Mouse (Mus musculus) spleen, postnatal 4 days (tissue): ENCODE measurements around the gene Tenm2.
A peak's percentile ranks its signal among the peaks of the same experiment; 100 is the strongest.

ENCODE experiments used
- DNase-seq, 2 experiments: peaks; one replicate each; pipeline ENCODE4 v3.0.0; 2022; ENCODE audit warnings: low spot score in 2 of 2

Gene Tenm2

DNA sequence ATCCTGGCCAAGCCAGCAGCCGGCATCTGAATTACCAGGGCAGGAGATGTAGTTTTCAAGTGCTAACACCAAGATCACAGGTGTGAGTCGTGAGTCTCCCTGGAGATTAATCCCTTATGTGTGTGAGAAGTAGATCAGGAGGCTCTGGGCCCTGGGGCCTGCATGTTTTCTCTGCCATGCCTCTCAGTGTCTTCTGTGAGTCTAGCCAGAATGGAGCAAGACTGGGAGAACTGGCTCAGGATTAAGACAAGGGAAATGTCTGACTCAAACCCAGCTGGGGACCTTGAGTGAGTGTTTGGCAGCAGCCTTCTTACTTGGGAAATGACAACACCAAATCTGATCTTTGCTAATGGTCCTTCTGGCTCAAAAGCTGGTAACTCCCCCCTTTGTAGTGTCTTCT lies 1183.2 kb downstream of the Tenm2 start:
- DNase-seq: no peak

DNA sequence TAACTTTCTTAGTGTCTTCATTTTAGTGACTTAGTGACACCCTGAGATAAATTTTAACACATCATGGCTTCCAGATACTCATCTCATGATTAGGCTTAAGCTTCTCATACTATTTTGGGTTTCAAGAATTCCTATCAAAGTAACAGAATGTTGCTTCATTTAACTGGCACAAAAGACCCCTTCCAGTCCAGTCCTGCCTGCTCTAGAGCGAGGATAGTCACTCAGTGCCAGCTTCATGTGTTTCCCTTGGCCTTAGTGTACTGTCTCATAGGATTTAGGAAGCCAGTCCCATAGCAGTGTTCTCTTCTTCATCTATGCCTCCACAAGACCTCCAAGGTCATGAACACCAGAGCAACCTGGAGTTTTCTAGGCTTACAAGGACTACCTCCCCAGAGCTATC lies 1183.7 kb downstream of the Tenm2 start:
- DNase-seq: no peak

DNA sequence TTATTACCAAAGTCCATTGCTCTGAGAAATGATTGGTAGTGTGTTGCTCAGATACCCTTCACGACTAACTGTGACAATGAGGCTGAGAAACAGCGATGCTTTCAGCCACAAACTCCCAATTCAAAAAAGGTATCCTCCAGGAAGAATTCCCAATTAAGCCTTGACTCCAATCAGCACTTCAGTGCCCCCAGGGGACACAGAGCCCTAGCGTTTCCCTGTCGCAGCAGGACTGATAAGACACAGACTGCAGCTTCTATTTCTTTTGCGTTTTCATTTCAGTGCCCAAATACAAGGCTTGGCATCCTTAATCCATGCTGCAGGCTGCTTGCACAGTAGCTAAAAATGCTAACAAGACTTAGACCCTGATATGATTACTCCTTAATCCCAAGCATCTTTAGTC lies 1186.2 kb downstream of the Tenm2 start:
- DNase-seq: no peak

DNA sequence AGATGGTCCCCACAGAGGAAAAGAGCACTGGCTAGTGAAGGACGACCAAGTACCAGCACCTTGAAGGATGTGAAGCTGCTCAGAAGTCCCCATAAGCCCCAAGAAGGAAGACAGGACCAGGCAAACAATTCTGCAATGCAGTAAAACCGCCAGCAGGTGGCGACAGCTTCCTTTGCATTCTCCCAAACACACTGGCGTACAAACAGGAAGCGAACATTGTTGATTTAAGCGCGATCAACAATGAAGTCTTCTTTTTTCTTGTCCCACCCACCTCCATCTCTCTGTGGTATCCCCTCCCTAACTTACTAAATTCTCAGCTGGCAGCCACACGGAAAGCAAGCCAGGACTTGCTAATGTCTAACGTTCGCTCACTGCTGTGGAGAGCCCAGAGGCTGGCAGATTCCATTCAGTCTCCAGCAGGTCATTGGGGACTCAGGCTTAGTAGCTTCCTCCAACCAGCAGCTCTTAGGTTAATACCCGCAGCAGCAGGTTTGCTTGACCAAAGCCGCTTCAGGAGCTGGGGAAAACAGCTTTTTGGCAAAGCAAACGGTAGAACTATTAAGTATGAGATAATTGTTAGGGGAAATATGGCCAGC lies 1190.0 kb downstream of the Tenm2 start:
- peak; percentile 24 to 67 for DNase-seq

DNA sequence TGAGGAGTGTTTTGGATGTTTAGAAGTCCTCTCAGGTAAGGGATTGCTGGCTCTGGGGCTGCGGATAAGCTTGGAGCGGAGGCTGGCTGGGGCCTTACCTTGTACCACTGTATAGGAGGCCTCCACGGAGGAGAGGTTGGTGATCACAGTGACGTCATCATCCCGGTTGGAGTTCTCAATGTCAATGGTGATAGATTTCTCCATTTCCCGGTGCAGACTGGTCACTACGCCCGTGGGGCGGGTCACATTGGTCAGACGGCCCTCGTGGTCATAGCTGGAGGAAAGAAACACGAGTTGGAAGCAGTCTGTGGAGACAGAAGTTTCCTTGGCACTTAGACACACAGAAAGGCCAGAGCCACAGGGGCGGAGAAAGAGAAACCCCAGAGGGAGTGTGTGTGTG lies 1194.4 kb downstream of the Tenm2 start:
- no peak for DNase-seq

DNA sequence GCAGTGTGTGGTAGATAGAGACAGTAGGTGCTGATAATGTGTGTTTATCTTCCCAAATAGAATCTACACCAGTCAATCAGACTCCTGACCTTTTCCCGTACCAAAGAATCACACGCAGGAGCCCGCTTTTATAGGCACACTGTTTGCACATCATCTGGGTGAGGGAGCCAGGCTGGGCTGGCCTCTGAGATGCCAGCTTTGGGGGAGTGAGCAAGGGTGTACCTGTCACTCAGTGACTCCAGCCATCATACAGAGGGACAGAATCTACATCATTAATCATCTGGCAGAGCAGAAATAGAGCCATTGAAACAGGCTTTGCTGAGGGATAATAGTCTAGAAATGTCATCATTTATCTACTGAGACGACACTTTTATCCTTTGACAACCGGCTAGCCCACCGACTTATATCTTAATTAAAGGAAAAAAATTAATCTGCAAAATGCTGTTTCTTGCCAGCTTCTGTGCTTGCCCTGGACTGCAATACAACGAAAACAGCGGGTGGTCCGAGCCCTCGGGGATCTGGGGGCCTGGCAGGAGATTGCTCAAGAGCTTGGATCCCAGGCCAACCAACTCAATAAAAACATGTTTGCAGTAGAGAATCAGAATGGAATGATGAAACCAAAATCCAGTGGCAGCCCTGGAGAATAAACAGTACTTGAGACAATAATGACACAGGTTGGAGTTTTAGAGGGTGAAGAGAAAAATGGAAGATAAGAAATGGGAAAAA lies 1195.1 kb downstream of the Tenm2 start:
- no peak for DNase-seq

DNA sequence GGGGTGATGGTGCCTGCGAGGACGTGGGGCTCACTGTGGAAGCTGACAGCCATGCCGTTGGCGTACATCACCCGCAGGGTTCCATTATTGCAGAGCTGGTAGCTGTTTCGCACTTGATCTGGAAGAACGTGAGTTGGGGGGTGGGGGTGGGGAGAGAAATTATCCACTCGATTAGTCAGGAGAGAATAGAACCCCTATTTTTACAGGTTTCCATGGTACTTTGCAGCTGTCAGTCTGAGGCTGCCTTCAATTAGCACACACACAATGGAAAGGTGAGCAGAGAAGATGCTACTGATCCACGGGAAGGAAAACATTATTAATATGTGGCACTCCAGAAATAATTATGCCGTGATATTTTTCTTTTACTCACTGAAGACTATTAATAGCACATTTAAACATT lies 1195.9 kb downstream of the Tenm2 start:
- DNase-seq: no peak

DNA sequence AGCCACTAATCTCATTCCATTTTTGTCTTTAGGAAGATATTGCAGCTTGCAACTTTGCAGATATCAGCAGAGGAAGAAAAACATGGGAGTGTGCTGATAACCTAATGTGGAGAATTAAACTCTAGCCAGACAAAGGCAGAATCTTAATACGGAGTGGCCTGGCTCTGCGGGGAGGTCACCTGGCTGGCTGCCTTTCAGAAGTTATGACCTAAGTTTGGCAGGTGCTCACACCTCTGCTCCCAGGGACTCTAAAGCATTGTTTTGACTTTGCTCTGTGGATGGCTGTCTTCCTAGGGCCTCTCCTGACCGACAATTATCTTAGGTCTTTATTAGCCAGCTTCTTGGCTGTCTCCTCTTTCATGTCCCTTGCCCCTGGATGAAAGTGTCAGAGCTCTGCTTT lies 1197.4 kb downstream of the Tenm2 start:
- DNase-seq: no peak

DNA sequence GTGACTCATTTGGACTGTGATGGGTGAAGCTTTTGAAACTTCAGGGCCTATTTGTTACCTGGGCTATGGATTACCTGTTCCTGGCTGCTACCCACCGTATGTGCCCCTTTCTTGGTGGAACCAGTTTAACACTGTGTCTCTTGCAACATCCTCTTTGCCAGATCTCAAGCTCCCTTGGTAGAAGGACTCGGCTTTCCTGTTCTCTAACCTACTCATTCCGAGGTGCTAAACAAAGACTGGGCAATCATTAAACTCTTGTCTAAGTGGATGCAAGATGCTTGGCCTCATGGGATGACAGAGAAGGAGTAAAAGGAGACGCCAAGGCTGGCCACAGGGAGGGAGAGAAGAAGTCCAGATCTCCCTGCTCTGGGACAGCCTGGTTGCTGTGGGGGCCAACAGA lies 1198.5 kb downstream of the Tenm2 start:
- no peak for DNase-seq

DNA sequence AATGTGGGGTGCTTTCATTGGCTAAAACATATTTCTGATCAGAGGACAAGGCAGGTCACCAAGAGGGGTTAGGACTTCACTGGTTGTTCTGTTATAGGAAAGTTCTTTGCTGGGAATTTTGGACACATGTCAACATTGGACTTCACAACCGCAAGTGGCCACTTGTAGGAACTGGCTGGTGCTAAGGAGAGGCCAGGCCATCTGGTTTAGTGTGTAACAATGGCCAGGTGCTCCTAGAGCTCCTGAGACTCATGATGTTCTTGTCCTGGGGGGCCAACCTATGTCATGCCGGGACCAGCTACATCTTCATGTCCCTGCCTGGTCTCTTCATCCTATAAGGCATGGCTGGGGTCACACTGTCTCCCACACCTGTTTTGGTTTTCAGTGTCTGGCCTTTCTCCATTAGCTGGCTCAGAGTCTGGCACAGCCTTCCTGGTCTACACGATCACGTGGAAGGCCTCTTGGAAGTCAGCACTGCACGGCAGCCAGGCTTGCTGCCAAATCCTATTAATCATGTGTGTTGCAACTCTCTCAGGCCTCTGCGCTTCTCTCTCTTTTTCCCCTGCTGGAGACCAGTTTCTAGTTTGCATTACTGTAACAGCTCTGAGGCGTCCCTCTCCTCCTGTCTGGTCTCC lies 1199.6 kb downstream of the Tenm2 start:
- no peak for DNase-seq

DNA sequence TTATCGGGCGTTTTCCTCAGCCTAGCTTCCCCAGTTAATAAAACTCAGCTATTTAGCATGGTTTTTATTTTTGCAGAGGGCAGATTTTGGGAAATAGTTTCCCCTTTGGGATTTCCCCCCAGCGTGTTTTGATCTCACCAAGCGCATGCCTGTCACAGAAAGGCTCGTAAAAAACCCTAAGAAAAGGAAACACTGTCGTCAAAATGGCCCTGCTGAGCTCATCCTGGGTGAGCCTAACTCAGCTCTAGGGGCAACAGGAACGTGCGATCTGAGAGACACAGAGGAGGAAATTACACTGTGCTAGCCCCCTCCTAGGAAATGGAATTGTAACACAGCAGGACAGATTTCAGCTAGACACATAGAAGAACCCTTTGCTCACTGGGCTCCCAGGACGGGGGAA lies 1204.0 kb downstream of the Tenm2 start:
- no peak for DNase-seq

DNA sequence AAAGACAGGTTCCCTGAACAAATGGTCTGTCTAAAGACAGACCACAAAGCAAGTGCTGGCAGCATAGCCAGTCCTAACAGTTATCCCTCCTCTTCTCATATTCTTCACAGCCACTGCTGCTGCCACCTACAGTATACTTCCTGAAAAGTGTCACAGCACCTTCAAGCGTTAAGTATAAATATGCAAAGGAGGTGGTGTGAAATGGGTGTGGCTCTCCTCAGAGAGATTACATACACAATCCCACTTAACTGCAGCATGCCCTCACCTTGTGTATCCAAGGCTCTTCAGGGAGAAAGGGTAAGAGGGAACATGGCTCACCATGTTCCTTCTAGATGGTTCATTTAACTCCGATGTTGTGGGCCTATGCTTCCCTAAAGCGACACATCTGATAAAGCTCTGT lies 1215.8 kb downstream of the Tenm2 start:
- DNase-seq: no peak

DNA sequence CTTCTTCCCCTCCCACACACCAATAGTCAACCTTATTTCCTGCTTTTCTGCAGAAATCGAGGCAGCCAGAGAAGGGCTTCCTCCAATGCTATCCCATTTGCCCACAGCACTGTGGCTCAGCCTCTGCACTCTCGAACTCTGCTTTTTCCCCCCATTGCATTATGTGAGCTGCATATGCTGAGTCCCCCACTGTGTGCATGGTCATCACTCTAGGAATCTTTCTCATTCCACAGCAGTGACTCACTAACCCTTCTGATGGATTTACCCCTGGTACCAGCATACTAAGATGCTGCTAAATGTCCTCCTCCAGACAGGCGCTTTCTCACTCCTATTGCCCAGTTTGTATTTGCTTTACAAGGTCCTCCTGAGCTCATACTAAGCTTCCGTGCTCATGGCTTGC lies 1222.6 kb downstream of the Tenm2 start:
- DNase-seq: no peak

DNA sequence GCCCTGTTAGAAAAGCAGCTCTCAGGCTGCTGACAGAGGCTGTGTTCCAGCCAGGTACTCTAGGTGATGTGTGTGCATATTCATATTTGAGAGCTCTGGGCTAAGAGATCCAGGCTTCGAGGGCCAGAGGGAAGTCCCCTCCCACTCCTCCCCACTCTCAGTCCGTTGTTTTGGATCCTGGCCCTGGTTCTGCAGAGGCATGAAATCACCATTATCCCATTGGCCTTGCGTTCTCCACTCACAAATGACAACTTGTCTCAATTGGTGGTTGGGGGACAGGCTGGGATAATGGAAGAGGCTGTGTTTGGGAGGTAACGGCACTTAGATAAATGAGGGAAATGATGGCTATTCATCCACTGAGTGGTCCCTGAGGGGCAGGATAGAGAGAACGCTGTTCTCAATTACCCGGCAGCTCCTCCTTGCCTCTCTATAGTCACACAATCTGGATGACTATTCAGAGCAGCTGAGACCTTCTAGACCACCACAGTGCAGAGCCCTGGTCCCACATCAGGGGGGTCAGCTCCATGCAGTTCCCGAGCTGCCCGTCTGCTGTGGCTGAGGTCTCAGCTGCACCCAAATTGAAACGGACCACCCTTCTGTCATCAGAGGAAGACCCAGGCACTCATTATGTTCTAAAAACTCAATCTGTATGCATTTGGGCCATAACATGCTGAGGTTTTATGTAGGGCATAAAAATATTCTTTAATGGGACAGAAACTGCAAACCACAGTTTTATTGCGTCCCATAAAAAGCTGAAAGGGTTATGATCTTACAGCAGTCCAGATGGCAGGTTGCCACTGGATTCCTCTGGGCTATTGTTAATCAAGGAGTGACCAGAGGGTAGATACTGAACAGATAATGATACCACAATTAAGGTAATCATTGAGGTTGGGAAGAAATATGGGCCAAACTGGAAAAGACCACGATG lies 1226.2 kb downstream of the Tenm2 start:
- DNase-seq: no peak

DNA sequence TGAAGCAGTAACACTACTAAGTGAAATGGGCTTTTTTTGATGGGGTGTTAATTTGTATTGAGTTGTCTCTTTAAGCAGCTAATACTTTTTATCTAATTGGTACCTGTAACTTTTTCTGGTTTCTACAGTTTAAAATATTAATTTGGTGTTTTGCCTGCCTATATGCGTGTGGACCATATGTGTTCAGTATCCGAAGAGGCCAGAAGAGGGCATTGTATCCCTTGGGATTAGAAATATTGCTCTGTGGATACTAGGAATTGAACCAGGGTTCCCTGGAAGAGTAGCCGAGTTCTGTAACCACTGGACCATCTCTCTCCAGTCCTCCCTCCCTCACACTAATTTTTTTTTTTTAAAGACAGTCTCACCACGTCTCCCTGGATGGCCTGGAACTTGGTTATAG lies 1232.9 kb downstream of the Tenm2 start:
- no peak for DNase-seq

DNA sequence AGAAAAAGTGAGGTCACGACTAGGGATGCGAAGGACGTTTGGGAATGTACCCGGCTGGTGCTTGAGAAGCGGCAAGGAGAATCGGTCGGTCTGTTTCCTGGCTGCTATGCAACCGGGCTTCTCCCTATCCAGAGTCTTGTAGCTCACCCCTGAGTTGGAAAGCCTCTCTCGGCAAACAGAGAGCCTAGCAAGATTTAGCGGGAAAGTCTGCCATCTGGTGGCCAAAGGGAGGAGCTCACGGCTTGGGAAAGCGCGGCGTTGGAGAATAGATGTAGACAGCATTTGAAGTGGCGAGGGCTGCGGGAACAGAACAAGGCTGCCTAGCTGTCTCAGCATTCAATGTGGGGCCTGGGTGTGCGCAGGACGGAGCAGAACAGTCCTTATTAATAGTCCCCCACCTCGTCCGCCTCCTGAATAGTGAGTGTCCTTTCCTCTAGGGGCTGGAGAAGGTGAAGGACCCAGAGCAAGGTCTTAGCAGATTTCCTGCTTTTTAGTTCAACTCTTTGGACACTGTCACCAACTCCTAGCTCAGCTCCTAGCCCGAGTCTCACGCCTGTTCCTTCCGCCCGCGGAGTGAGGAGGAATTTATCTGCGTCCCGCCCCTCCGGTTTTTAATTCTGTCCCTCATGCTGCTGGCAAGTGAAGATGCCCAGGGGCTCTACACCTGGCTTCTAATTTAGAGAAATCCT lies 1234.3 kb downstream of the Tenm2 start:
- peak; percentile 54 to 80 for DNase-seq

DNA sequence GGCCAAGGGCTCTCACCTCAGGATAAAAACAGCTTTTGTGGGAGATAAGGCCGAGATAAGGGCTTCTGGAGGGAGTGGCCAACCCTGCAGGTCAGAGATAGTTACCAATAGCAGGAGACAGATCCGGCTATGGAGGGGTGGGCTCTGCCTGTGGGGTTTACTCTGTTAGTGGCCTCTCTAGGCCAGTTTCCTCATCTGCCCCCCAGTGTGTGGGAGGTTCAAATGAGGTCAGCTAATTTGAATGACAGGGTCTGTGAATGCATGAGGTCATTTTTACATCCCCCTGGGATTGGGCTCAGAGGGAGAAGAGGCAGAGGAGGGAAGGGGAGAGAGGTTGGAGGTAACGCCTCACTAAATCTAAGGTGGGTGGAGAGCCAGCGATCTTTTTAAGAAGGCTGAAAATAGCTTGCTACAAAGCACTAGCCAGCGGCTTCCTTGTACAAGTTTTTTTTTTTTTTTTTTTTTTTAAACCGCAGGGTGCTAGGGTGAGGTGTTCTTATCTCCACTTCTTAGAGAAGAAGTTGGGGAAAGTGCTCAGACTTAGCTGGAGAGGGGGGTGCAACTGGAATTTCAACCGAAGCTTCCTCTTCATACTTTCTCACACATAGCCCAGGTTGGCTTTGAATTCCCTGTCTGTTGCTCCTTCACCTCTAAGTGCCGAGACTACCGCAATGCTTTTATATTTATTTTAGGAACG lies 1235.0 kb downstream of the Tenm2 start:
- no peak for DNase-seq

DNA sequence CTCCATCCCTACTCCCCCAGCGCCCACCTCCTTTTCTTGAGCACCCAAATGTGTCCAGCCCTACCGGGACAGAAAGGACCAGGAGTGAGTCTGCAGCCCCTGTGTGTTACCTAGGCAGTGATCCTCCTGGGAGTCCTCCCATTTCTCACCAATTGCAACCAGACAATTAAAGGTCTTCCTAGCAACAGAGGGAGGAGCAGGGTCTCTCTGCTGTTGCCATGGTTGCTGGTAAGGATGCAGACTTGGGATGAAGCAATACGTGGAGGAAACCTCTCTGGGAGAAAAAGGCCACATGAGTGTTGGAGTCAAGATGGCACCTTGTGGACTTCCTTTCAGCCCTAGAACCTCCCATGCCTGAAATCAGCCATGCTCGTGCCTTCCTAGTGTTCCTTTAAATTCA lies 1235.7 kb downstream of the Tenm2 start:
- no peak for DNase-seq

DNA sequence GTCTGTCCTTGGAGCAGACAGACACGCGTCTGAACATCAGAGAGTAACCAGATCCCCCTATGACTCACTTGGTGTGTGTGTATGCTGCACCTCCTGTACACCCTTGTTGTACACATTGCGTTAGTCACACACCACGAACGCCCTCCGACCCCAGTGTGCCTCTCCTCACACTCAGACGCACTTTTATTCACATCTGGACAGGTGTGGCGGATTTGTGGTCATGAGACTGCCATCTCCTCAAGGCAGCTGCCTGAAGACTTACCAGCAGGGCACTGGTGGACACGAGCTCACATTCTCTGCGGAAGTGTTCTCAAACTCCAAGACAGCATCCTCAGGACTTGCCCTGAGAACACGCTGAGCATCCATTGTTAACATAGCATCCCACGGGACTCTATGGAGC lies 1237.7 kb downstream of the Tenm2 start:
- DNase-seq: no peak

DNA sequence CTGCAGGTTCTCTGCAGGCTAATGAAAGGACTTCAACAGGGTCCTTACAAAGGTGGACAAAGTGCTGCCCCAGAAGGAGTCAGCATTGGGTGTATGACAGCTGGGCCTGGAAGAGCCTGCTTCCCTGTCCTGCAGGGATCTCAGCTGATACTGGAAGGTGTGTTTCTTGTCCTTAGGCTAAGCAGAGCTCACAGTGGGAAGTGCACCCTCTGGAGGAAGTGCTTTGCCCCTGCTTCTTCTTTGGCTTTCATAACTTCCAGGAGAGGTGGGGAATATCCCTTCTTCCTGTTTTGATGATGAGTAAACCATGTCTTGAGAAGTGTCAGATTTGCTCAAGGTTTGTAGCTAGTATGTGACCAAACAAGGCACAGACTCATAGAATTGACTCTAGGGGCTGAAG lies 1240.5 kb downstream of the Tenm2 start:
- no peak for DNase-seq

DNA sequence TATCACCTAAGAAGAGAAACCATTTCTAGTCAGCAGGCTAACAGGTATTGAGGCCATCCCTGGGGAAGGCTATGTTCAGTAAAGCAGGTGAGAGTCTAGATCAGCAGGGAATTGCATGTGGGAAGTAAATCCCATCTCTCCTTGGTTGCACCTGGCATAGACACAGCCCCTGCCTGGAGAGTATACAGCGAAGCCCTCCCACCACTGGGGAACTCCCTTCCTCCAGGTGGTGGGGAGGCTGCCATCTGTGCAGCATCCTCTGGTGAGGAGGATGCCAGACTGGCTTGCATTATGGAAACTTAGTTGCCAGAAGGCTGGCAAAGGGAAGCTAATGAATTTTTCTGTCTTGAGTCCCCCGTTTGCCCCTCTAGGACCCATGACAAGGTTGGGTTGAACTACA lies 1243.9 kb downstream of the Tenm2 start:
- DNase-seq: no peak
